Comparison of ENCODE assay signal across 8 mouse cellular contexts in genomic region chr11:97536835-97537579, GRCm38 (mm10). TPM values are rescaled to one million over a fixed set of nuclear protein-coding genes. Genes with fewer than 3 reads are reported as not detected.
DNase-seq lines count a peak whose midpoint lies in the region; ATAC-seq and TF ChIP-seq lines count a peak whose summit lies in the region.

No protein-coding gene starts in this region.

- intact Hi-C loops in left cerebral cortex, postnatal 14 days (cut with DNase I), result no loop called here
- intact Hi-C loops in left cerebral cortex, postnatal 10 days (cut with DNase I), result no loop called here

- no peak overlapping the region; the same call in 1 of the 2 replicates for H3K9ac ChIP-seq in embryonic facial prominence, embryonic 15.5 days
- peak overlapping the region; percentile 33; the same call in 1 of the 2 replicates for H3K9ac ChIP-seq in neural tube, embryonic 12.5 days

- no peak for ATAC-seq in embryonic facial prominence, embryonic 15.5 days (ENCODE audit: insufficient number of reproducible peaks, low FRiP score, low TSS enrichment, low read depth)
- ATAC-seq in neural tube, embryonic 12.5 days (ENCODE audit: low FRiP score, low read depth), result no peak

- H3K36me3 ChIP-seq in embryonic facial prominence, embryonic 15.5 days, result no peaks in the 10 kb centered on the region
- H3K36me3 ChIP-seq in neural tube, embryonic 12.5 days, result peaks cover 8% of the 10 kb centered on the region; the same call in 1 of the 2 replicates

- H3K4me2 ChIP-seq in embryonic facial prominence, embryonic 15.5 days (replicated peaks), result peak overlapping the region; percentile 80
- peak overlapping the region; percentile 59 for H3K4me2 ChIP-seq in neural tube, embryonic 12.5 days (replicated peaks)

- H3K27ac ChIP-seq in embryonic facial prominence, embryonic 15.5 days (replicated peaks), result no peak overlapping the region
- no peak overlapping the region for H3K27ac ChIP-seq in neural tube, embryonic 12.5 days

- H3K4me3 ChIP-seq in embryonic facial prominence, embryonic 15.5 days (replicated peaks), result peak overlapping the region; percentile 40
- H3K4me3 ChIP-seq in neural tube, embryonic 12.5 days, result peak overlapping the region; percentile 18

- WGBS in embryonic facial prominence, embryonic 15.5 days, result 6% methylated on average over 36 of the region's 36 CpGs
- 2% methylated on average over 36 of the region's 36 CpGs for WGBS in neural tube, embryonic 12.5 days

- peaks cover 54% of the 10 kb centered on the region for H3K4me1 ChIP-seq in embryonic facial prominence, embryonic 15.5 days
- H3K4me1 ChIP-seq in neural tube, embryonic 12.5 days, result peaks cover 36% of the 10 kb centered on the region

- TF ChIP-seq POLR2A in brain, embryonic 14.5 days (IDR thresholded peaks at IDR 0.05; ENCODE audit: borderline replicate concordance, extremely low read depth, insufficient read depth, insufficient read length, poor library complexity, severe bottlenecking), result no peak

- peaks cover 74% of the 10 kb centered on the region for H3K27me3 ChIP-seq in embryonic facial prominence, embryonic 15.5 days
- H3K27me3 ChIP-seq in neural tube, embryonic 12.5 days (replicated peaks), result peaks cover 80% of the 10 kb centered on the region

- DNase-seq in layer of hippocampus, adult 11-12 months (ENCODE audit: low spot score), result peak; percentile 40
- DNase-seq in layer of hippocampus, adult 8-10 months (ENCODE audit: low spot score in 2 of 2), result no peak
- peak; percentile 71 for DNase-seq in brain, embryonic 14.5 days (ENCODE audit: low read depth)
- peak; percentile 56 for DNase-seq in kidney, postnatal 14 days
- DNase-seq in left cerebral cortex, postnatal 14 days (ENCODE audit: low spot score in 2 of 2), result no peak
- DNase-seq in left cerebral cortex, postnatal 10 days (ENCODE audit: extremely low spot score in 1 of 2, low spot score in 2 of 2), result no peak

- TF ChIP-seq CTCF in brain, embryonic 14.5 days (IDR thresholded peaks at IDR 0.05; ENCODE audit: borderline replicate concordance, extremely low read depth, insufficient read depth, insufficient read length), result peak; percentile 8; the same call in 1 of the 2 replicates

- H3K9me3 ChIP-seq in embryonic facial prominence, embryonic 15.5 days (replicated peaks), result no peaks in the 10 kb centered on the region
- no peaks in the 10 kb centered on the region for H3K9me3 ChIP-seq in neural tube, embryonic 12.5 days

RNA-seq across cellular contexts. Expression of gene 4933428G20Rik, which starts 36.9 kb away (rescaled TPM):
- under 1 TPM in 1 of 4 experiments, not detected in 3; 0.29 TPM for total RNA-seq in layer of hippocampus, adult 8-10 months (2022)
- 0.12 and 0.21 TPM in 2 replicates for polyA plus RNA-seq in brain, embryonic 14.5 days (2012; rRNA removed)
- 1.4 and 1.7 TPM in 2 replicates for polyA plus RNA-seq in embryonic facial prominence, embryonic 15.5 days (2015; fragmentation: Nextera tagmentation; extraction: Ambion mirVana)
- polyA plus RNA-seq in neural tube, embryonic 12.5 days (2016; fragmentation: Nextera tagmentation; extraction: Ambion mirVana), result 0.66 and 0.87 TPM in 2 replicates
- under 1 TPM in 1 of 2 experiments, not detected in 1; 0.23 TPM for total RNA-seq in left cerebral cortex, postnatal 14 days (2021)
- total RNA-seq in left cerebral cortex, postnatal 10 days (2021), result not detected

RNA-seq across cellular contexts. Expression of gene Srcin1, which starts 39.0 kb away (rescaled TPM):
- total RNA-seq in layer of hippocampus, adult 8-10 months (2022), result 100 to 1,000 TPM; 212 to 220 (median 217) TPM
- 45.1 and 70.2 TPM in 2 replicates for polyA plus RNA-seq in brain, embryonic 14.5 days (2012; rRNA removed)
- 2.0 and 2.2 TPM in 2 replicates for polyA plus RNA-seq in embryonic facial prominence, embryonic 15.5 days (2015; fragmentation: Nextera tagmentation; extraction: Ambion mirVana)
- 6.4 and 7.9 TPM in 2 replicates for polyA plus RNA-seq in neural tube, embryonic 12.5 days (2016; fragmentation: Nextera tagmentation; extraction: Ambion mirVana)
- 100 to 1,000 TPM; 341 to 382 TPM for total RNA-seq in left cerebral cortex, postnatal 14 days (2021)
- total RNA-seq in left cerebral cortex, postnatal 10 days (2021), result 100 to 1,000 TPM; 281 to 294 TPM

Comparison
In these comparisons a context has a peak if more than half of its experiments do, and no peak if none do; other contexts are left out.
1. DNase-seq: peak in layer of hippocampus, adult 11-12 months (single experiment), brain, embryonic 14.5 days (single experiment) and kidney, postnatal 14 days (single experiment); none in layer of hippocampus, adult 8-10 months (0 of 2), left cerebral cortex, postnatal 14 days (0 of 2) and left cerebral cortex, postnatal 10 days (0 of 2).